Mouse (Mus musculus): Measurements from ENCODE around the gene Olfr282.

Gene Olfr282

GRCm38 (mm10) chr15:98474958-98475357 is 43.9 kb downstream of the Olfr282 start:
- DNase-seq (ENCODE audit: low spot score in 2 of 2) = no peak

DNA sequence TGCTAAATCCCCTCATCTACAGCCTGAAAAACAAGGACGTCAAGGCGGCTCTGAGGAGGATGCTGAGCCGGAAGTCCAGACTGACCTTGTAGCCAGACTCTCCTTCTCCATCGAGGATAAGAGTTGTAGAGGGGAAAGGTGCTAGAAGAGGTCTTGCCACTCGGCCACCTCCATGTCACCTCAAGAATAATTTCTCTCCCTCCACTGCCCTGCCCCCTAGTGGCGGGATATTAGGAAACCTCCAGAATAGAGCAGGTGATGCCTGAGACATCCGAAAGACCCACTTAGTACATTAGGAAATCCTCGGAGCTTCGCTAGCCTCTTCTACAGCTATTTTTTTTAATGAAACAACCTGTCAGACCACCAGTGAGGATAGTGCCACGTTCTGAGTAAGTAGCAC is 44.4 kb downstream of the Olfr282 start:
- DNase-seq (ENCODE audit: low spot score in 2 of 2) = peak in 1 of 2 experiments; percentile 16

- DNase-seq (ENCODE audit: low spot score in 2 of 2) = no peak
Measured at GRCm38 (mm10) chr15:98476281-98476680, 45.3 kb downstream of the Olfr282 start.

- no peak for DNase-seq (ENCODE audit: low spot score in 2 of 2)
Measured at GRCm38 (mm10) chr15:98479568-98480102, 48.6 kb downstream of the Olfr282 start.

GRCm38 (mm10) chr15:98482701-98483100 is 51.7 kb downstream of the Olfr282 start, which contains the start of gene Lalba:
Gene Lalba (minus strand): TSS chr15:98482721.
- DNase-seq (ENCODE audit: low spot score in 2 of 2) = no peak

GRCm38 (mm10) chr15:98483907-98484886 is 53.2 kb downstream of the Olfr282 start:
- no peak for DNase-seq (ENCODE audit: low spot score in 2 of 2)

GRCm38 (mm10) chr15:98486433-98487021 is 55.5 kb downstream of the Olfr282 start:
- DNase-seq (ENCODE audit: low spot score in 2 of 2) = no peak

Data from frontal cortex, postnatal 10 days (tissue).